Mouse (Mus musculus) heart, embryonic 12.5 days (tissue): ENCODE measurements around the gene Pdpn. TPM values are rescaled to one million over a fixed set of nuclear protein-coding genes. Genes with fewer than 3 reads are reported as not detected.
"Not testable (repeated sequence)": the region's sequence is repeated elsewhere in the genome, so short reads cannot be mapped to it uniquely, and the experiment has no call there.

Experiments
- ATAC-seq: fragments of 200-750 bp; cut with Nextera tagmentation; 2 replicates; pipeline ENCODE4 v1.8.0; 2017; ENCODE audit warnings: moderate TSS enrichment, moderate library complexity; ENCODE audit not compliant: insufficient number of reproducible peaks, low FRiP score
- H3K27ac ChIP-seq: fragments of 300-500 bp; sonication (generic); 2 replicates; pipeline ENCODE4 v1.5.1; 2016; ENCODE audit warnings: mild to moderate bottlenecking, moderate library complexity; ENCODE audit not compliant: poor library complexity, severe bottlenecking
- H3K27me3 ChIP-seq: fragments of 300-500 bp; sonication (generic); replicated peaks from 2 replicates; pipeline ENCODE4 v1.6.1; 2016; ENCODE audit warnings: mild to moderate bottlenecking, moderate library complexity
- H3K36me3 ChIP-seq: fragments of 300-500 bp; sonication (generic); 2 replicates; pipeline ENCODE4 v1.6.1; 2016; ENCODE audit warnings: mild to moderate bottlenecking, moderate library complexity
- H3K4me1 ChIP-seq: fragments of 300-500 bp; sonication (generic); replicated peaks from 2 replicates; pipeline ENCODE4 v1.6.1; 2016; ENCODE audit warnings: mild to moderate bottlenecking
- H3K4me2 ChIP-seq: fragments of 300-500 bp; sonication (generic); 2 replicates; pipeline ENCODE4 v1.6.1; 2016; ENCODE audit warnings: mild to moderate bottlenecking, moderate library complexity
- H3K4me3 ChIP-seq: fragments of 300-500 bp; sonication (generic); 2 replicates; pipeline ENCODE4 v1.5.1; 2016; ENCODE audit warnings: mild to moderate bottlenecking
- H3K9ac ChIP-seq: fragments of 300-500 bp; sonication (generic); 2 replicates; pipeline ENCODE4 v1.6.1; 2016; ENCODE audit warnings: mild to moderate bottlenecking, moderate library complexity
- H3K9me3 ChIP-seq: fragments of 300-500 bp; sonication (generic); replicated peaks from 2 replicates; pipeline ENCODE4 v1.6.1; 2016; ENCODE audit warnings: mild to moderate bottlenecking, moderate library complexity
- WGBS: fragments of 180-500 bp; shearing (Covaris S2); methylation state at CpG from one replicate; pipeline ENCODE4 v1.1.7; 2016; 5-methylcytosine and 5-hydroxymethylcytosine counted together
- polyA plus RNA-seq: library from polyadenylated mRNA; unstranded; fragments of >200 nt; fragmentation: Nextera tagmentation; extraction: Ambion mirVana; gene quantifications from 2 replicates; pipeline ENCODE4 v1.2.1, GENCODE M21; 2016

Pdpn gene
- 28.4 and 28.8 TPM in 2 replicates for polyA plus RNA-seq

DNA sequence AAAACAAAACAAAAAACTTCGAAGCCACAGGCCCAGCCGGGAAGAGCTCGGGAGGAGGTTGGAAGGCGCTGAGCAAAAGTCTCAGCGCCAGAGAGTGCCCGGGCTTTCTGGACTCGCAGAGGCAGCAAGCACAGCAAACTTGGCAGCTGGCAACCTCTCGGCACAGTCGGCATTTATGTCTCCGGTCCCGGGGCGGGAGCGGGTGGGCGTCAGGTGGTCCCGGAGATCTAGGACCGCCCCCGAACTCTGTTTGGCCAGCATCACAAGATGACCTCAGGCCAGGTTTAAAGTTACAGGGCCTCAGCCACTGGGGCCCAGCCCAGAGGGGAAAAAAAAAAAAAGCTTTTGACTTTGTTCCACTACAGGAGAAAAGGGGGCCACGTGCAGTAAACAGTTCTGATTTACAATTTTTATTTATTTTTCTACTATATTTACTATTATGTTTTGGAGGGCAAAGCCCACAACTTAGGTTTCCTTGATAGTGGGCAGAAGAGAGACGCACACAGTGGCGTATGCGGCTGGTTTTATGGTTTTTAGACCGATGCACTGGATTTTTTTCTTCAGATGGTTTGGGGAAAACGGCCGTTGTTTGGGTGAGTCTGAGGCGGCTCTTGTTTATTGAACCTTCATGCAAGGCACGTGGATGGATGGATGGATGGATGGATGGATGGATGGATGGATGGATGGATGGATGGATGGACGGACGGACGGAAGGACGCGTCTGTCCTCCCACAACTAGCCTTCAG is at the start of gene Pdpn:
TSS of gene Pdpn (minus strand) at position 240 of the 746 bp plus-strand sequence.
- Histone ChIP-seq H3K9me3 (no peaks in the 10 kb centered on the region), H3K27ac (no peak within 1 kb of the TSS; the same call in 1 of the 2 replicates), H3K36me3 (no peaks in the 10 kb centered on the region), H3K4me3 (peak within 1 kb of the TSS; percentile 55), H3K4me2 (peak within 1 kb of the TSS; percentile 85), H3K4me1 (peaks cover 49% of the 10 kb centered on the region), H3K27me3 (peaks cover 29% of the 10 kb centered on the region), H3K9ac (peak within 1 kb of the TSS; percentile 65)
- WGBS, result 2% methylated on average over 31 of the region's 31 CpGs
- ATAC-seq, result peak; percentile 80

DNA sequence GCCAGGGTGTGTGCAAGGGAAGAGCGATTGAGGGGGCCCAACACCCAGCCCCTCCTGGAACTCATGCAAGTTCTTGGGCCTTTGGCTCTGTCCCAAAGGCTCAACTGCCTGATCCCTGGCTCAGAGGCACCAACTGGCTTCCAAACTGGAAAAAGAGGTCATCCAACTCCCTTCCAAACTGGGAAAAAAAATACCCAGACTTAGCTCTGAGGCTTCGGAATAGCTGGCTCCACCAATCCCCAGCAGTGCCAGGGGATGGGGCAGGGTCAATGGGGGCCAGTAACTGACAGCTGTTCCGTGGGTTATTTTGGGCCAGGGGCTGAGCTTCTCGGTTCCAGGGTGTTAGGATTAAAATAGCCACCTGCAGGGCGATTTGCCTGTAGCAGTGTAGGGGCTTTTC is 49.3 kb upstream of the Pdpn start:
- Histone ChIP-seq H3K9ac (no peak overlapping the region), H3K4me3 (no peak overlapping the region), H3K27me3 (peaks cover 54% of the 10 kb centered on the region), H3K9me3 (no peaks in the 10 kb centered on the region), H3K36me3 (no peaks in the 10 kb centered on the region), H3K4me2 (peak overlapping the region; percentile 98; the same call in 1 of the 2 replicates), H3K4me1 (peaks cover 21% of the 10 kb centered on the region), H3K27ac (no peak overlapping the region)
- WGBS, result 20% methylated on average over 5 of the region's 5 CpGs
- ATAC-seq, result no peak

DNA sequence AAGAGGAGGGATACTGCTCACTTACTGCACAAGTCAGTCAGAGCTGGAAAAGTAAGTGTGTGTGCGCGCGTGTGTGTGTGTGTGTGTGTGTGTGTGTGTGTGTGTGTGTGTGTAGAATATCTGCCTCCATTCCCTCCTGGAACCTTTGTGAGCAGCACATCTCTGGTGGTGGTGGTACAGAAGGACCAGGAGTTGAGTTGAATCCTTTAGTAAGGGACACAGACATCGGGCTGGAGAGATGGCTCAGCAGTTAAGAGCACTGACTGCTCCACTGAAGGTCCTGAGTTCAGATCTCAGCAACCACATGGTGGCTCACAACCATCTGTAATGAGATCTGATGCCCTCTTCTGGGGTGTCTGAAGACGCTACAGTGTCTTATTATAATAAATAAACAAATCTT is 46.1 kb upstream of the Pdpn start:
- not testable (repeated sequence) for H3K36me3 ChIP-seq, H3K9me3 ChIP-seq, H3K4me2 ChIP-seq, ATAC-seq, H3K9ac ChIP-seq, H3K4me3 ChIP-seq, H3K27ac ChIP-seq
- Histone ChIP-seq H3K4me1 (peaks cover 19% of the 10 kb centered on the region), H3K27me3 (peaks cover 33% of the 10 kb centered on the region)
- 84% methylated on average over 5 of the region's 5 CpGs for WGBS

DNA sequence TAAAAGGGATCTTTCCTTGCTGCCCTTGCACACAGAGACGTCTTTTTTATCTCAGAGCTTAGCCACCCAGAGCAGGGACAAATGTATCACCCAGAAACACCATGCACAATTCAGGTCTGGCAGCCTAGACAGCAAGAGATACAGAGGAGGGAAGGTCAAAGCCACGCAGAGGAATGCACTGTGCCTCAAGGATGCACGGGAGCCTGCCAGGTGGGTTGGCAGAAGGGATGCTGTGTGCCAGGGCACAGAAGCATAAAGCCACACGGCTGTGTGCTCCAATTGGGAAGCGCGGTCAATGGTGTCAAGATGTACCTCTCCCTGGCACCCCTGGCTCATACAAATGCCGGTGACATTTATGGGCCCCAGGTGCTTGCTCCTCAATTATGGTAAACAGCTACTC is 42.1 kb upstream of the Pdpn start:
- H3K27ac ChIP-seq, result no peak overlapping the region
- no peaks in the 10 kb centered on the region for H3K36me3 ChIP-seq
- H3K4me3 ChIP-seq, result no peak overlapping the region
- ATAC-seq, result no peak
- H3K9ac ChIP-seq, result no peak overlapping the region
- no peak overlapping the region for H3K4me2 ChIP-seq
- H3K27me3 ChIP-seq, result no peaks in the 10 kb centered on the region
- no peaks in the 10 kb centered on the region for H3K9me3 ChIP-seq
- WGBS, result 73% methylated on average over 7 of the region's 7 CpGs
- H3K4me1 ChIP-seq, result no peaks in the 10 kb centered on the region

- WGBS, result 79% methylated on average over 13 of the region's 13 CpGs
- Histone ChIP-seq H3K9me3 (no peaks in the 10 kb centered on the region), H3K27ac (no peak overlapping the region), H3K27me3 (no peaks in the 10 kb centered on the region), H3K36me3 (no peaks in the 10 kb centered on the region), H3K9ac (no peak overlapping the region), H3K4me3 (no peak overlapping the region), H3K4me2 (no peak overlapping the region), H3K4me1 (0 out of 2 replicates have a peak, but pooled peaks cover under 1% of the 10 kb centered on the region)
- no peak for ATAC-seq
These were observed 40.4 kb upstream of the Pdpn start for GRCm38 (mm10) chr4:143339808-143340207.

- no peak overlapping the region for H3K9ac ChIP-seq
- H3K4me1 ChIP-seq, result 0 out of 2 replicates have a peak, but pooled peaks cover 4% of the 10 kb centered on the region
- ATAC-seq, result no peak
- H3K27ac ChIP-seq, result no peak overlapping the region
- WGBS, result 58% methylated on average over 2 of the region's 2 CpGs
- no peaks in the 10 kb centered on the region for H3K27me3 ChIP-seq
- no peak overlapping the region for H3K4me3 ChIP-seq
- H3K36me3 ChIP-seq, result no peaks in the 10 kb centered on the region
- no peaks in the 10 kb centered on the region for H3K9me3 ChIP-seq
- no peak overlapping the region for H3K4me2 ChIP-seq
These were observed 36.7 kb upstream of the Pdpn start for GRCm38 (mm10) chr4:143336096-143336495.

DNA sequence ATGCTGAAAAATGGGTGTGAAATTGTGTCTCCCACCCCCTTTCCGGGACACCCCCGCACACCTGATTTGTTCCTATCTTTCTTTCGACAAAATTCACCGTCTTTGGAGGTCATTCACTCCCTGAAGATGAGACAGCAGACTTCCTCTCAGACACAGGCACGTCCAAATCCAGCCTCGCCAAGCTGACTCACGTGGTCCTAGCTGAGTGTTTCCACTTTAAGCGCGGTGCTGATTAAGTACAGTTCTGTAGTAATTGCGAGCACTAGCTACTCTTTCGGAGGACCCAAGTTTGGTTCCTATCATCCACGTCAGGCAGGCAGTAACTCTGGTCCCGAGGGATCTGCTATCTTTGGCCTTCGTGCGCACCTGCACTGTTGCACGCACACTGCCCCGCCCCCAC is 35.6 kb upstream of the Pdpn start:
- H3K27me3 ChIP-seq, result no peaks in the 10 kb centered on the region
- no peaks in the 10 kb centered on the region for H3K9me3 ChIP-seq
- no peak for ATAC-seq
- H3K9ac ChIP-seq, result no peak overlapping the region
- no peaks in the 10 kb centered on the region for H3K36me3 ChIP-seq
- no peak overlapping the region for H3K27ac ChIP-seq
- H3K4me1 ChIP-seq, result 0 out of 2 replicates have a peak, but pooled peaks cover 4% of the 10 kb centered on the region
- H3K4me3 ChIP-seq, result no peak overlapping the region
- H3K4me2 ChIP-seq, result peak overlapping the region; percentile 7; the same call in 1 of the 2 replicates
- WGBS, result 60% methylated on average over 17 of the region's 17 CpGs

GRCm38 (mm10) chr4:143334145-143334544 is 34.8 kb upstream of the Pdpn start:
- no peaks in the 10 kb centered on the region for H3K9me3 ChIP-seq
- no peak overlapping the region for H3K27ac ChIP-seq
- H3K4me2 ChIP-seq, result no peak overlapping the region
- ATAC-seq, result no peak
- H3K9ac ChIP-seq, result no peak overlapping the region
- no peaks in the 10 kb centered on the region for H3K27me3 ChIP-seq
- 37% methylated on average over 5 of the region's 5 CpGs for WGBS
- 0 out of 2 replicates have a peak, but pooled peaks cover 4% of the 10 kb centered on the region for H3K4me1 ChIP-seq
- no peak overlapping the region for H3K4me3 ChIP-seq
- no peaks in the 10 kb centered on the region for H3K36me3 ChIP-seq

- no peak overlapping the region for H3K4me3 ChIP-seq
- 0 out of 2 replicates have a peak, but pooled peaks cover 4% of the 10 kb centered on the region for H3K4me1 ChIP-seq
- H3K27me3 ChIP-seq, result no peaks in the 10 kb centered on the region
- no peak overlapping the region for H3K9ac ChIP-seq
- no peak overlapping the region for H3K4me2 ChIP-seq
- H3K9me3 ChIP-seq, result no peaks in the 10 kb centered on the region
- no peaks in the 10 kb centered on the region for H3K36me3 ChIP-seq
- H3K27ac ChIP-seq, result no peak overlapping the region
- WGBS, result 87% methylated on average over 1 of the region's 1 CpGs
- no peak for ATAC-seq
These were observed 32.4 kb upstream of the Pdpn start for GRCm38 (mm10) chr4:143331787-143332186.

DNA sequence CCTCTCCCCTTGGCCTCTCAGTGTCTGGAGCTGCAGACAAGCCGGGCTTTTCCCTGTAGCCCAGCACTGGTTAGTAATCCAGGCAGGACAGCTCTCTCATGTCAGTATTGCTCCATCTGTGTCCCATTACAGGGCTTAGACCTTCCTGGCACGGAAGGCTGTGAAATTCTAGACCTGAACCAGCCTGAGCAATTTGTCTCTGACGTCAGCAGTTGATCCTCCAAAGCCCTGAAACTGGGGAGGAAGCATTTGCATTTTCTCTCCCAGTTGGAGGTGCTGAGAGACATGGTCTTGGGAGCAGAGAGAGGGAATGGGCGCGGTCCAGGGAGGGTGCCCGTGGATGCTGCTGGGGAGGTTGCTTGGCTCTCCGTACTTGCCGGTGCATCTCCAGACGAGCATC is 31.2 kb upstream of the Pdpn start:
- H3K4me2 ChIP-seq, result no peak overlapping the region
- ATAC-seq, result peak; percentile 57; the same call in 1 of the 2 replicates
- H3K27ac ChIP-seq, result no peak overlapping the region
- WGBS, result 24% methylated on average over 9 of the region's 9 CpGs
- H3K4me3 ChIP-seq, result no peak overlapping the region
- H3K9me3 ChIP-seq, result no peaks in the 10 kb centered on the region
- 0 out of 2 replicates have a peak, but pooled peaks cover 4% of the 10 kb centered on the region for H3K4me1 ChIP-seq
- no peaks in the 10 kb centered on the region for H3K36me3 ChIP-seq
- H3K9ac ChIP-seq, result no peak overlapping the region
- no peaks in the 10 kb centered on the region for H3K27me3 ChIP-seq

GRCm38 (mm10) chr4:143325625-143325941 is 26.2 kb upstream of the Pdpn start:
- Histone ChIP-seq H3K4me3 (peak overlapping the region; percentile 38), H3K27me3 (0 out of 2 replicates have a peak, but pooled peaks cover 4% of the 10 kb centered on the region), H3K4me1 (no peaks in the 10 kb centered on the region; the same call in 1 of the 2 replicates), H3K27ac (no peak overlapping the region), H3K36me3 (no peaks in the 10 kb centered on the region), H3K9me3 (no peaks in the 10 kb centered on the region), H3K9ac (peak overlapping the region; percentile 56; the same call in 1 of the 2 replicates), H3K4me2 (peak overlapping the region; percentile 75)
- 3% methylated on average over 10 of the region's 10 CpGs for WGBS
- no peak for ATAC-seq
